Comparison of ENCODE assay signal across 9 mouse cellular contexts in the genomic region with DNA sequence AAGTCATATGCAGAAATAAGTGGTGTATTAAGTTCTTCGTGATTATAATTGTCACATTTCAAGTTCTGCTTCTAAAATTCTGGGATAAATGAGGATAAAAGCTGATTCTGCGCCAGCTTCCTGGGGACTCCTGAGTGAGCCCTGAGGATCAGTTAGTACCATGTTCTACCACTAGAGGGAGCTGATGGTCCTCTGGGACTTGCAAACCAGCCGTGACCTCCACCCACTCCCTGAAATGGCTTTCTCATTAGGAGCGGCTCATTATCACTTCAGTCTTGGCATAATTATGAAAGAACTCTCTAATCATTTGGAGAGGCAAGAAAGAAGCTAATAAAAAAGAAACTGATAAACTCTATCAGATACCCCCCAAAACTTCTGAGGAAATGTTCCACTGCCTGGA. TPM values are rescaled to one million over a fixed set of nuclear protein-coding genes. Genes with fewer than 3 reads are reported as not detected.
DNase-seq lines count a peak whose midpoint lies in the region; TF ChIP-seq lines count a peak whose summit lies in the region.
"Had no signal": no experiment of that assay in that cellular context is flagged by ENCODE, and none has a peak within 500 bp of the region (broad histone marks: within the 10 kb centered on the region; RNA-seq: fewer than 3 reads in every experiment).

No protein-coding gene starts in this region.

- no peaks in the 10 kb centered on the region for H3K9me3 ChIP-seq in heart, embryonic 10.5 days
- H3K9me3 ChIP-seq in E14TG2a.4 (ENCODE audit: low read length), result peaks cover 7% of the 10 kb centered on the region; the same call in 1 of the 2 replicates

- 22% methylated on average over 4 of the region's 4 CpGs for WGBS in heart, embryonic 10.5 days

- H3K27ac ChIP-seq in heart, embryonic 10.5 days, result no peak overlapping the region
- H3K27ac ChIP-seq in gastrocnemius, adult 2 months, result no peak overlapping the region
- no peak overlapping the region for H3K27ac ChIP-seq in testis, adult 2 months (ENCODE audit: control insufficient read depth, insufficient read depth, low read depth, low read length)

- intact Hi-C loops in gastrocnemius, adult 2 months (cut with DNase I), result no loop called here

- no peak for TF ChIP-seq POLR2A in testis, adult 2 months (IDR thresholded peaks at IDR 0.05; ENCODE audit: control insufficient read depth, low read depth, low read length)

- no peaks in the 10 kb centered on the region for H3K4me1 ChIP-seq in heart, embryonic 10.5 days
- H3K4me1 ChIP-seq in E14TG2a.4 (replicated peaks; ENCODE audit: low read depth, low read length), result no peaks in the 10 kb centered on the region
- H3K4me1 ChIP-seq in testis, adult 2 months (ENCODE audit: control insufficient read depth, insufficient read depth, low read length), result no peaks in the 10 kb centered on the region

- H3K27me3 ChIP-seq in heart, embryonic 10.5 days (ENCODE audit: insufficient read depth, poor library complexity, severe bottlenecking), result no peaks in the 10 kb centered on the region; the same call in 1 of the 2 replicates
- no peaks in the 10 kb centered on the region for H3K27me3 ChIP-seq in E14TG2a.4 (ENCODE audit: insufficient read depth, low read length)
- no peaks in the 10 kb centered on the region for H3K27me3 ChIP-seq in testis, adult 2 months (ENCODE audit: control insufficient read depth, insufficient read depth, low read length)

- TF ChIP-seq CTCF in E14TG2a.4 (conservative IDR thresholded peaks at IDR 0.05; ENCODE audit: low read length), result peak; percentile 87
- TF ChIP-seq CTCF in gastrocnemius, adult 2 months (IDR thresholded peaks at IDR 0.05), result peak; percentile 98; the same call in 1 of the 2 replicates
- peak; percentile 92; the same call in 1 of the 2 replicates for TF ChIP-seq CTCF in testis, adult 2 months (IDR thresholded peaks at IDR 0.05; ENCODE audit: control insufficient read depth, insufficient read depth, insufficient replicate concordance, low read depth, low read length)

- peak; percentile 89 for DNase-seq in heart, adult 11 months
- DNase-seq in heart, embryonic 10.5 days (ENCODE audit: low spot score), result no peak
- peak; percentile 24 for DNase-seq in cerebellum, adult 8-10 months
- DNase-seq in gastrocnemius, adult 2 months, result peak; percentile 55
- DNase-seq in kidney, postnatal 4 days, result peak; percentile 58 to 75
- DNase-seq in lung, postnatal 14 days, result peak; percentile 75

- no peak overlapping the region for H3K4me3 ChIP-seq in heart, embryonic 10.5 days
- H3K4me3 ChIP-seq in E14TG2a.4 (replicated peaks; ENCODE audit: low read length), result no peak overlapping the region
- no peak overlapping the region for H3K4me3 ChIP-seq in gastrocnemius, adult 2 months
- H3K4me3 ChIP-seq in testis, adult 2 months (ENCODE audit: control insufficient read depth, low read depth, low read length), result no peak overlapping the region

- H3K36me3 ChIP-seq in heart, embryonic 10.5 days, result no peaks in the 10 kb centered on the region
- no peaks in the 10 kb centered on the region for H3K36me3 ChIP-seq in E14TG2a.4 (ENCODE audit: insufficient read depth, low read length)
- no peaks in the 10 kb centered on the region for H3K36me3 ChIP-seq in testis, adult 2 months (ENCODE audit: control insufficient read depth, insufficient read depth, low read length)

RNA-seq across cellular contexts. Expression of gene Lrrc30, which starts 19.0 kb away (rescaled TPM):
- polyA plus RNA-seq in heart, embryonic 10.5 days (2016; fragmentation: Nextera tagmentation; extraction: Ambion mirVana), result 0.08 TPM in 1 of 2 replicates, not detected in the other
- total RNA-seq in gastrocnemius, adult 2 months (2021), result 100 to 1,000 TPM; 136 to 171 TPM
- not detected in 2 replicates for polyA plus RNA-seq in testis, adult 2 months (2012; rRNA removed)
- total RNA-seq: left cerebral cortex, postnatal 36 days had no signal

RNA-seq across cellular contexts. Expression of gene Lama1, which starts 45.6 kb away (rescaled TPM):
- 4.1 and 7.0 TPM in 2 replicates for polyA plus RNA-seq in heart, embryonic 10.5 days (2016; fragmentation: Nextera tagmentation; extraction: Ambion mirVana)
- total RNA-seq in gastrocnemius, adult 2 months (2021), result under 1 TPM; 0.17 to 0.20 TPM
- 5.1 and 6.1 TPM in 2 replicates for polyA plus RNA-seq in testis, adult 2 months (2012; rRNA removed)
